Mouse (Mus musculus) small intestine, adult 2 months (tissue): ENCODE data around the gene Prkag2.

Experiments
- CTCF ChIP-seq: fragments of 200-500 bp; IDR thresholded peaks from 2 replicates; pipeline ENCODE4 v1.5.1; 2012; ENCODE audit warnings: low read depth, mild to moderate bottlenecking, control low read depth, inconsistent platforms, low read length, moderate library complexity, mixed read lengths; ENCODE audit not compliant: insufficient replicate concordance, insufficient read length; ENCODE audit errors: extremely low read depth
- POLR2A ChIP-seq: fragments of 200-500 bp; IDR thresholded peaks from 2 replicates; pipeline ENCODE4 v1.6.1; 2012; ENCODE audit warnings: low read depth, mild to moderate bottlenecking, control low read depth, inconsistent platforms, low read length, moderate library complexity

DNA sequence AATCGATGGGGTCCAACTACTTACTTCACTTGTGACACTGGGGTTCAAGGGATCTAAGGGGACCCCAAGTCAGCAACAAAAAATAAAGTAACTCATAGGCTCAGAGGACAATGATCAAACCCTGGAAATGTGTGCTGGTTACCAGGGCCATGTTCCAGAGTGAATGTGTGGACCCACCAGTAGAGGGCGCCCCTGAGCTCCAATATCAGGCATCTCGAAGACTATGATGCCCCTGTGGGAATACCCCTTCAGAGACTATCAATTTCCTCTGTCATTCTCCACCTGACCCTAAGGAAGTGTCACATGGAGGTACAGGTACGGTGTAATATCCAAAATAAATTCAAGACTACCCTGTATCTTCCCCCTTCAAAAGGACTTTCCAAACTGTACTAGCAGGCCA lies 77.5 kb downstream of the Prkag2 start:
- TF ChIP-seq POLR2A (no peak), CTCF (peak; percentile 94; the same call in 1 of the 2 replicates)
